Mouse (Mus musculus) liver, embryonic 11.5 days (tissue): Measurements from ENCODE around the gene Zc3h7b. TPM values are rescaled to one million over a fixed set of nuclear protein-coding genes. Genes with fewer than 3 reads are reported as not detected.

Source experiments
- ATAC-seq: fragments of 200-750 bp; cut with Nextera tagmentation; replicated peaks from 2 replicates; pipeline ENCODE4 v1.8.0; 2017; ENCODE audit warnings: moderate number of reproducible peaks, mild to moderate bottlenecking, moderate TSS enrichment, moderate library complexity; ENCODE audit not compliant: low FRiP score
- DNase-seq: peaks from one replicate; pipeline ENCODE4 v3.0.0-alpha.2; 2017; ENCODE audit warnings: low spot score
- H3K27ac ChIP-seq: fragments of 300-500 bp; sonication (generic); 2 replicates; pipeline ENCODE4 v1.5.1; 2014; ENCODE audit warnings: mild to moderate bottlenecking, low read depth, low read length, control low read depth
- H3K27me3 ChIP-seq: fragments of 300-500 bp; sonication (generic); replicated peaks from 2 replicates; pipeline ENCODE4 v1.6.1; 2014; ENCODE audit warnings: low read length, mixed read lengths; ENCODE audit not compliant: control insufficient read depth, insufficient read depth
- H3K36me3 ChIP-seq: fragments of 300-500 bp; sonication (generic); 2 replicates; pipeline ENCODE4 v1.6.1; 2014; ENCODE audit warnings: mild to moderate bottlenecking, low read length, moderate library complexity, mixed read lengths; ENCODE audit not compliant: control insufficient read depth, insufficient read depth
- H3K4me1 ChIP-seq: fragments of 300-500 bp; sonication (generic); replicated peaks from 2 replicates; pipeline ENCODE4 v1.6.1; 2014; ENCODE audit warnings: low read length, mixed read lengths; ENCODE audit not compliant: control insufficient read depth, insufficient read depth
- H3K4me2 ChIP-seq: fragments of 300-500 bp; sonication (generic); 2 replicates; pipeline ENCODE4 v1.6.1; 2014; ENCODE audit warnings: mild to moderate bottlenecking, control low read depth, moderate library complexity
- H3K4me3 ChIP-seq: fragments of 300-500 bp; sonication (generic); 2 replicates; pipeline ENCODE4 v1.5.1; 2014; ENCODE audit warnings: low read depth, low read length, control low read depth
- H3K9ac ChIP-seq: fragments of 300-500 bp; sonication (generic); 2 replicates; pipeline ENCODE4 v1.6.1; 2014; ENCODE audit warnings: low read depth, low read length, control low read depth
- H3K9me3 ChIP-seq: fragments of 300-500 bp; sonication (generic); 2 replicates; pipeline ENCODE4 v1.6.1; 2016; ENCODE audit warnings: low read length, inconsistent platforms, mixed read lengths; ENCODE audit not compliant: control insufficient read depth
- WGBS: fragments of 180-500 bp; shearing (Covaris S2); extraction: QIAGEN DNeasy Blood & Tissue Kit; methylation state at CpG from one replicate; pipeline ENCODE4 v1.1.7; 2014; 5-methylcytosine and 5-hydroxymethylcytosine counted together
- polyA plus RNA-seq: library from polyadenylated mRNA; unstranded; fragments of >200 nt; fragmentation: Nextera tagmentation; extraction: Ambion mirVana; gene quantifications from 2 replicates; pipeline ENCODE4 v1.2.1, GENCODE M21; 2014

Gene Zc3h7b
- polyA plus RNA-seq, 1 experiment from 2014 or later: 24.2 TPM

DNA sequence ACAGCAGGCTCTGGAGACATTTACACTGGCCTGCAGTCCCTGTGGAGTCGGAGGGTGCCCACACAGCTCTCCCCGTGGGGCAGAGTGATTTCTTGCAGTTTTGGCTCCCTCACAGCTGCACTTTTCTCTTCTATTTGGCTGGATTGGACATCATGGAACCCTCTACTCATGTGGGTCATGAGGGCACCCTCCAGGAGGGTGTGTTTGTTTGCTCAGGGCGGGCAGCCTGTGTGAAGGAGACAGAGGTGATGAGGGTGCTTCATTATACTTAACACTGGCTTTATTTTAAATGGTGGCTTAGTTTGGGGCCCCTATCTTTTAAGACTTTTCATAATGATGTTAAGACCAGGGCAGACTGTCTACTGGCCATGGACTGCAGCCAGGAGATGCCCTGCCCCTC is 80.0 kb downstream of the Zc3h7b start:
- Histone ChIP-seq H3K4me2 (no peak overlapping the region), H3K9me3 (no peaks in the 10 kb centered on the region), H3K27ac (no peak overlapping the region), H3K36me3 (peaks cover 10% of the 10 kb centered on the region; the same call in 1 of the 2 replicates), H3K4me1 (no peaks in the 10 kb centered on the region), H3K27me3 (no peaks in the 10 kb centered on the region), H3K4me3 (no peak overlapping the region), H3K9ac (no peak overlapping the region)
- no peak for DNase-seq
- 76% methylated on average over 3 of the region's 3 CpGs for WGBS
- ATAC-seq: no peak

DNA sequence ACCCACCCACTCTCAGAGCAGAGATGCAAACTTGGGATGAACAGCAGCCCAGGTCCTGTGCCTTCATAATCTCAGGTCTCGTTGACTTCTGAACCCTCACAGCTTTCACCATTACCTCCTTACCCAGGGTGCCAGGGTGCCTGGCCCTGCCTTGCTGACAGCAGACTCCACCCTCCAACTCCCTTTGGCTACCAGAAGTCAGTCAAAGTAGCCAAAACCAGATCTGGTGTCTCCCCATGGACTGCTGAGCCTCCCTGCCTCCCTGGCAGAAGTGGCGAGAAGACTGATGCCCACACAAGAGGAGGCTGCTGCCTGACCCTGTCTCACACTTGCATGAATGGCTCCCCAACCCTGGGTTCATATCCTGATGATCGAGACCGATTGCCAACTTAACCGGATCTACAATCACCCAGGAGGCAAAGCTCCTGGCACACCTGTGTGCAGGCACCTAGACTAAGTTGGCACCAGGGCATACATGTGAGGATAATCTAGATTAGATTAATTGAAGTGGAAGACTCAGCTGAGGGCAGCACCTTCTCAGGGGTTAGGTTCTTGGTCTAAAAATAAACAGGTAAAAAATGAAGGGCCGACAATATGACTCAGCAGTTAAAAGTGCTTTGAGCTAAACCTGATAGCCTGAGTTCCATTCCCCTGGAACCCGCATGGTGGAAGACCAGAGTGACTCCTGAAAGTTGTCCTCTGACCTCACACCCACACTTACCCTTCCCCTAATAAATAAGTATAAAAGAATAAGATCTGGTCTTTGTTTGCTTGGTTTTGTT is 83.8 kb downstream of the Zc3h7b start:
- no peak for ATAC-seq
- Histone ChIP-seq H3K4me1 (peaks cover under 1% of the 10 kb centered on the region; the same call in 1 of the 2 replicates), H3K4me3 (no peak overlapping the region), H3K9me3 (no peaks in the 10 kb centered on the region), H3K27me3 (no peaks in the 10 kb centered on the region), H3K36me3 (peaks cover 5% of the 10 kb centered on the region; the same call in 1 of the 2 replicates), H3K4me2 (no peak overlapping the region), H3K27ac (no peak overlapping the region), H3K9ac (no peak overlapping the region)
- 79% methylated on average over 7 of the region's 7 CpGs for WGBS
- no peak for DNase-seq

DNA sequence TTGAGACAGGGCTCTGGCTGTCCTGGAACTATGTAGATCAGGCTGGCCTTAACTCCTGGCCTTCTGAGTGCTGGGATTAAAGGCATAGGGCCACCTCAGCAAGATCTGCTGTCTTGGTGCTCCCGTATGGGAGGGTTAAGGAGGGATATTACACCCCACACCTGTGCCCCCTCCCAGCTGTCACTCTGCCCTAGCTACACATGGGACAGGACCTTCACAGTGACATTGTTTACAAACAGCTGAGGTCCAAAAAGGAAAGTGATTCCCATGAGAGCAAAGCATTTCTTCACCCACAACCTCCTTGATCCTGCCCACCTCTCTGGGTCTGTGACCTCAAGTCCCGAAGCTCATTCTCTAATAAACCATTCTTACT is 84.3 kb downstream of the Zc3h7b start:
- ATAC-seq (no peak), DNase-seq (no peak)
- H3K4me1 ChIP-seq: peaks cover 4% of the 10 kb centered on the region
- no peaks in the 10 kb centered on the region for H3K36me3 ChIP-seq
- H3K27ac ChIP-seq: no peak overlapping the region
- no peaks in the 10 kb centered on the region for H3K9me3 ChIP-seq
- 78% methylated on average over 2 of the region's 2 CpGs for WGBS
- no peak overlapping the region for H3K9ac ChIP-seq
- no peak overlapping the region for H3K4me3 ChIP-seq
- no peak overlapping the region for H3K4me2 ChIP-seq
- H3K27me3 ChIP-seq: no peaks in the 10 kb centered on the region

DNA sequence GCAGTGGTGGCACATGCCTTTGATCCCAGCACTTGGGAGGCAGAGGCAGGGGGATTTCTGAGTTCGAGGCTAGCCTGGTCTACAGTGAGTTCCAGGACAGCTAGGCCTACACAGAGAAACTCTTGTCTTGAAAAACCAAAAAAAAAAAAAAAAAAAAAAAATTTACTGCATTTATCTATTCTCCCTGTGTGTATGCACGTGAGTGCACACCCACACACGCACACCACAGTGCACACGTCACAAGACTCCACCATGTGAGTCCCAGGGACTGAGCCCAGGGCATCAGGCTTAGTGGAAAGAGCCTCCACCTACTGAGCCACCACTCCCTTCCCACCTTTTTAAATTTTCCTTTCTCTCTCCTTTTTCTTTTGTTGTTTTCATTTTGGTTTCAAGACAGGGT is 85.7 kb downstream of the Zc3h7b start:
- Histone ChIP-seq H3K9me3 (no peaks in the 10 kb centered on the region), H3K4me1 (peaks cover 4% of the 10 kb centered on the region), H3K36me3 (no peaks in the 10 kb centered on the region), H3K27me3 (no peaks in the 10 kb centered on the region), H3K27ac (no peak overlapping the region), H3K4me3 (no peak overlapping the region), H3K9ac (no peak overlapping the region), H3K4me2 (no peak overlapping the region)
- DNase-seq (no peak), ATAC-seq (no peak)
- WGBS: 78% methylated on average over 4 of the region's 4 CpGs

DNA sequence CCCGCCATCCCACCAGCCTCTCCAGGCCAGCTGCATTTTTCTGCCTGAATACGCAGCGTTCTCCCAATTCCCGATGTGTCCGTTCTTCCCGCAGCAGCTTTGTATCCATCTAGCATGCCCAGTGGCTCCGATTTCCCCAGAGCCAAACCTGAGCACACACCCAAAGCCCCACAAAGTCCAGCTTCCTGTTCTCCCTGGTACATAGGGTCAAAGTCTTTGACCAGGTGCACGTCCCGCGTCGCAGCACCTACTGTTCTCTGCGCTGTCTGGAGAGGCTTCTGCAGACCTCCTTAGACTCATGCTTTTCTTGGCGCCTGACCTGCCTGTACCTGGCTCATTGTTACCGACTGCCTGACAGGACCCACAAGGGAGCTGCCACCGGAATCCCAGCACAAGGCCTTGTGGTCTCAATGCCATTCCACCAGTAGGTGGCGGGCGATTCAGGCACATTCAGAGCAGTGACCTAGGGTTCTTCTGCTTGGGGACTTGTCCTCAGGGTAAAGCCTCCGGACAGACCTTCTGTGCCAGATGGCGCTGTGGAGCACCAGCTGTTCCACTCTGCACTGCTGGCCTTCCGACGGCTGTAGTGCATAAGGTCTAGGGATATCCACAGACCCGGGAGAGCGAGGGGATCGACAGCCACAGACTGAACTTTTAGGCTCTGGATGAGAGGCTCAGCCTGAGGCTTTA is 86.4 kb downstream of the Zc3h7b start:
- 14% methylated on average over 24 of the region's 24 CpGs for WGBS
- Histone ChIP-seq H3K27ac (no peak overlapping the region), H3K9ac (0 out of 2 replicates have a peak overlapping the region, but pooled peaks have one; percentile 35)

DNA sequence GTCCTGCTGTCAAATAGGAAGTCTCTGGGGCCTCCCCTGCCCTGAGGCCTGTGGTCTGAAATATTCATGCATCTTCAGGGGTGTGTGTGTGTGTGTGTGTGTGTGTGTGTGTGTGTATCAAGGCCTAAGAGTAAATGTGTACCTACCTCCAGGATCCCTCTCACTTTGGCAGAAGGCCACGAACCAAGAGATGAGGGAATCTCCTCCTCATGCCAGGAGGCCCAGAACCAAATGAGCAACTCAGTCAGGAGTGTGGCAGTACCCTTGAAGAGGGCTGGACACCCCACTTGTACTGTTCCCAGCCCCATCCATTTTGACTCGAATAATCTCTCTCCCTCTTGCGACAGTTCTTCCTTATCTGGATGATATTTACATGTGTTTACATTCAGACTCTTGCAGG is 87.4 kb downstream of the Zc3h7b start:
- ATAC-seq (no peak), DNase-seq (no peak)
- no peaks in the 10 kb centered on the region; the same call in 1 of the 2 replicates for H3K27me3 ChIP-seq
- no peak overlapping the region for H3K27ac ChIP-seq
- 73% methylated on average over 3 of the region's 3 CpGs for WGBS
- peaks cover 15% of the 10 kb centered on the region for H3K4me1 ChIP-seq
- no peaks in the 10 kb centered on the region for H3K9me3 ChIP-seq
- no peak overlapping the region for H3K4me3 ChIP-seq
- H3K36me3 ChIP-seq: no peaks in the 10 kb centered on the region
- H3K9ac ChIP-seq: no peak overlapping the region
- H3K4me2 ChIP-seq: no peak overlapping the region

More for the DNA sequence above, 86.4 kb downstream of the Zc3h7b start:
- Histone ChIP-seq H3K4me1 (peaks cover 11% of the 10 kb centered on the region), H3K9me3 (no peaks in the 10 kb centered on the region), H3K36me3 (no peaks in the 10 kb centered on the region), H3K4me3 (0 out of 2 replicates have a peak overlapping the region, but pooled peaks have one; percentile 7), H3K27me3 (no peaks in the 10 kb centered on the region), H3K4me2 (peak overlapping the region; percentile 49)
- DNase-seq (peak; percentile 83), ATAC-seq (peak; percentile 92)

DNA sequence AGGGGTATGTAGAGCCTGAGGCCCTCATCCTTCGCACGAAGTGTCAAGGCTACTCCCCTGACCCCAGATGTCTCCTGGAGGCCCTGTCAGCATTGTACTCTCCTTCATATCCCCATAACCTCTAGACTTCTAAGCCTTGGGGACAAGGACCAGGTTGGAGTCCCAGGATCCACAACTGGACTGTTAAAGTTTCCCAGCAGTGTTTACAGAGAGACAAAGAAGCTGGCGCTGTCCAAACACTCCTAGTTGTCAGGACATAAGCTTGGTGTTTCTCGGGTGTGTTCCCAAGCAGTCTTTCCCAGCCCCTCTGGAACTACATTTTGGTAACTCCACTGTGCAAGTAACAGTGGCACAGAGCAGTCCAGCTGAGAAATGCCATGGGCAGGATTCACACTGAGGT is 88.6 kb downstream of the Zc3h7b start:
- Histone ChIP-seq H3K9ac (no peak overlapping the region), H3K27me3 (no peaks in the 10 kb centered on the region; the same call in 1 of the 2 replicates), H3K36me3 (no peaks in the 10 kb centered on the region), H3K4me1 (peaks cover 15% of the 10 kb centered on the region), H3K4me2 (no peak overlapping the region), H3K4me3 (no peak overlapping the region), H3K27ac (no peak overlapping the region), H3K9me3 (no peaks in the 10 kb centered on the region)
- no peak for DNase-seq
- WGBS: 71% methylated on average over 4 of the region's 4 CpGs
- ATAC-seq: no peak

DNA sequence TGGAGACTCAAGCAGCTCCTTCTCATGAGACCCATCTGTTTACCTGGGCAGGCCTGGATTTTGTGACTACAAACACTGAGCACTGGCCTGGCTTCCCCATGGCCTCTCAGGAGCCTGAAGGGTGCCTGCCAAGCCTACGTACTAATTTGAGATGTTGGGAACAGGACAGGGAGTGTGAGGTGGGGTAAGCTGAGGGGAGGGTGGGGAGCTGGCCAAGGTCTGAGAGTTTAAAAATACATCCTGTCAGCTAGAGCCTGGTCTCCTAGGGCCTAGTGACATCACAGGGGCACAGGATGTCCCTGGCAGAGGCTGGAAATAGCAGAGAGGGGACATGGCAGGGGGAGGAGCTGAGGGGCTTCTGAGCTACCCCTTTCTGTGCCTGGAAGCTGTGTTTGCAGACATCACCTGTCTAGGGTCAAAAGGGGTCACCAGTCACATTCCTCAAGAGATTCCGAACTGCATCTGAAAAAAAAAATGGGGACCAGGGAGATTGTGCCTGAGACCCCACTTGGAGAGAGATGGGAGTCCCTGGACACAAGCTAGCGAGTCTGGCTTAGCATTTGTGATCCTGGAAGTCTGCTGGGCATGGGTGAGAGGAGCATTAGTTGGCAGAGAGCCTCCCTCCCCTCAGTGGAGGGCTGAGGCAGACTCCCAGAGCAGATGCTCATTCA is 89.4 kb downstream of the Zc3h7b start:
- Histone ChIP-seq H3K9ac (no peak overlapping the region), H3K9me3 (no peaks in the 10 kb centered on the region), H3K27ac (no peak overlapping the region), H3K36me3 (no peaks in the 10 kb centered on the region), H3K4me1 (peaks cover 15% of the 10 kb centered on the region), H3K27me3 (no peaks in the 10 kb centered on the region; the same call in 1 of the 2 replicates), H3K4me3 (no peak overlapping the region), H3K4me2 (no peak overlapping the region)
- ATAC-seq: no peak
- DNase-seq: no peak
- WGBS: 68% methylated on average over 3 of the region's 3 CpGs
